Mouse (Mus musculus) yolk sac, embryonic 10.5 days (tissue): Measurements from ENCODE around the gene Gm21060.
"Not testable (repeated sequence)": the region's sequence is repeated elsewhere in the genome, so short reads cannot be mapped to it uniquely, and the experiment has no call there.

Experiments
- DNase-seq: peaks from one replicate; pipeline ENCODE4 v3.0.0-alpha.2; 2017; ENCODE audit warnings: low spot score

The Gm21060 gene

DNA sequence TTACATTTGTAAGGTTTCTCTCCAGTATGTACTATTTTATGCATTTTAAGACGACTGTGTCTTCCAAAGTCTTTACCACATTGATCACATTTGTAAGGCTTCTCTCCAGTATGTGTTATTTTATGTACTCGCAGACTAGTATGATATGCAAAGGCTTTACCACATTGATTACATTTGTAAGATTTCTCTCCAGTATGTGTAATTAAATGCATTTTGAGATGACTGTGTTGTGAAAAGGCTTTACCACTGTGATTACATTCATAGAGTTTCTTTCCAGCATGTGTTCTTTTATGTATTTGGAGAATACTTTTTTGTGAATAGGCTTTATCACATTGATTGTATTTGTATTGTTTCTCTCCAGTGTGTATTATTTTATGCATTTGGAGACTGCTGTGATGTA, at the start of gene Gm21060:
TSS of gene Gm21060 (minus strand) at position 101 of the 400 bp plus-strand sequence.
- no peak for DNase-seq

DNA sequence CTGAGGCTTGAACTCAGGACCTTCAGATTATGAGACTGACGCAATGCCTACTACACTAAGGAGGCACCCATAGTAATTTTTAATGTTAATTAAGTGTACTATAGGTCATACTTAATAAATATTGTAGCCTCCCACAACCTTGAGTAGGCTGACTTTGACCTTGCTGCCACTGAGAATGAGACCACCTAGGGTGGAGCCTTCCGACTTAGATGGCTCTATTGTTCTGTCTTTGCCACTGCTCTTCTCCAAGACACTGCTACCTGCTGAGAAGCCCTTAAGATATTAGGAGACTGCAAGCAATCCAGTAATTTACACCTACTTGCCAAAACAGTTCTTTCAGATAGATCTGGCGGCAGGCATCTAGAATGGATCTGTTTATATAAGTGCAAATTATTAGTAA, 24.0 kb upstream of the Gm21060 start:
- not testable (repeated sequence) for DNase-seq

DNA sequence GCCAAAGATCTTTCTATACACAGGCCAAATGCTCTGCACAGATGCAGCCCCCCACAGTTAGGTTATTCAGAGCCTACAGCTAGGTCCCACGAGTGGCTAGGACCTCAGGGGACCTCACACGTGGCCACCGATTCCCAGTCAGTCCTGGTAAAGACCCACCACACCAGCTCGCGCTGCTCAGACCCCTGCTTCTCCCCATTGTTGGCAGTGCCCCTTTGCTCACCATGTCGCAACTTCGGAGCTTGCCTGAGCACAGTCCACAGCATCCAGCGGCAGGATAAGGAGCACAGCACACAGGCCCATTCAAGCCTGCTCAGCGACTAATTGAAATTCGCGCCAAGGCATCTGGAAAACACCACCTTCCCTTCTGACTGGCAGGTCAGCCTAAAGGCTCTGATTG, 16.3 kb upstream of the Gm21060 start:
- DNase-seq, result not testable (repeated sequence)

DNA sequence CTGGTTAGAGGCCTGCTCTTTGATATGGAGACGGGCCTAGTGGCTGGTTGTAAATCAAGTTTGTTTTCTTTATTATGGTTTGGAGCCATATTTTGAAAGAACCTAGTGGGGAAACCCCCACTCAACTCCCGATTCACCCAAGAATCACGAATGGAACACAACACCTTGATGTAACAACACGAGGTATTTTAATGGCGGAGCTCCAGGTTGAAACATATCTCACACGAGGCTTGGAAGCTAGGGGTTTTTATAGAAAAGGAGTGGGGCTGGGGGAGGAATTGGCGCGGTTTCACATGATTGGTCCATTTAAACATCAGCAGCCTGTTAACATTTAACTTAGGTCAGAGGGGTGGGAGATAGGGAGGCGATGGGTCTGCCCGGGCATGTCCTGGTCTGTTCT, 15.5 kb upstream of the Gm21060 start:
- not testable (repeated sequence) for DNase-seq

DNA sequence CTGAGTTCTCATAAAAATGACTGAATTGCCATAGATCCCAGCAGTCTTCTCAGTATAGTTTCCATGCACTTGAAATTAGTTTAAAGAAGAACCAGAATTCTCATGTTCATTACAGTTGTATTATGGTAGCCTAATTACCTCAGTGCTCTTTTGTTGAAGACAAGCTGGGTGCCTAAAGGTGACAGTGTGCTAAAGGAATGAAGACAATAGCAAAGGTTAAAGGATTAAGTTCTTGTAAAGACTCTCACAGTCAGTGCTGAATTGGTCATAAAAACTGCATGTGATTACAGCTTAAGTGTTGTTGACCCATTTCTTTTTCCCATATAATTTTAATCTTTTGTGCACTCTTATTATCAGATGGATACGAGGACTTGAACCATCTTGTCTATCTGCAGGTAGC, 11.2 kb upstream of the Gm21060 start:
- not testable (repeated sequence) for DNase-seq

DNA sequence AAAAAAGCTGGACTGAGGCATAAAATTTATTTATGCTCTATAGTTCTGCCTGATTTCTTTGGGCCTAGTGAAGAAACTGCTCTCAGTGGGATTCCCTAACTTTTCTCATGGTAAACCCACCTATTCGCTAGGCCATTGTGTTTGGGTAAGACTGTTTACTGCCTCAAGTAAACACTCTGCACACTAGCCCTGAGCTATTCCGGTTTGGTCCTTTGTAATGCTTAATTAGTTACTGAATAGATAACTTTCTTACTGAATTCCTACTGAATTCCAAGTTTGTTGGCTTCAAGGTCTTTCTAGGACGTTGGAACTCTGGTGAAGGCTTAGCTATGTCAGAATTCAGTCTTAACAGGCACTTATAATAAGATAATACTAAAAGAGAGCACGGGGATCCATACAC, 11.8 kb downstream of the Gm21060 start:
- not testable (repeated sequence) for DNase-seq

DNA sequence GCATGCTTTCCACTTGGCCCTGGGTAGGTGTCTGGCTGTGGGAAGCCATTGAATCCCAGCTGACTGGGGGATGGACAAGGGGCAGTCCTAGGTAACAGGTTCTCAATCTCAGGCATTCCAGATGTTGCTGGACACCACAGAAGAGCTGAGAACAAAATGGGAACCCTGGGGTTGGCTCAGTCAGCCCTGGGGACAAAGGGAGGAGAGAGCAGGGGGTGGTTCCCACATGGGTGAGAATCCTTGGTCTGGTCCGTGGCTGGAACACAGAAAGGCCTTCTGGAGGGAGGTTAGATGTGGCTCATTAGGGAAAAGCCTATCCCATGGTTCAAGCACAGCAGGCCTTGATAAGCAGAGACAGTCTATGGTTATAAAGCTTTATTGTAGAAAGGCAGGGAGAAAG, 13.3 kb downstream of the Gm21060 start:
- DNase-seq, result no peak

DNA sequence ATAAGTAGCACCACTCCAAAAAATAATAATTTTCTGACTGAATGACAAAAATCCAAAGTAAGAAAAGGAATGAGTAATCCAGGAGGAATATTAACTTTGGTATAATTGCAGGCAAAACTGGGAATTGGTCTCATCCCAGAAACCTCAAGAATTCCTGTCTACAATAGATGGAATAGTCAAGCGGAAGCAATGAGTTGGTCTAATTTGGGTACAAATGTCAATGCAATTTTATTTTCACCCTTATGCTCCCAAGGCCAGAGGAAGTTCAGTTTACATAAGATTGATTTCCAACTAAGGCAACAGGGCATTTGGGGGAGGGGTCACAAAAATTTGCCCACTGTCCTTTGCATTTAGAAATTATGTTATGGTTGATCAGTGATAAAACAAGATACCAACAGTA, 21.4 kb downstream of the Gm21060 start:
- no peak for DNase-seq

DNA sequence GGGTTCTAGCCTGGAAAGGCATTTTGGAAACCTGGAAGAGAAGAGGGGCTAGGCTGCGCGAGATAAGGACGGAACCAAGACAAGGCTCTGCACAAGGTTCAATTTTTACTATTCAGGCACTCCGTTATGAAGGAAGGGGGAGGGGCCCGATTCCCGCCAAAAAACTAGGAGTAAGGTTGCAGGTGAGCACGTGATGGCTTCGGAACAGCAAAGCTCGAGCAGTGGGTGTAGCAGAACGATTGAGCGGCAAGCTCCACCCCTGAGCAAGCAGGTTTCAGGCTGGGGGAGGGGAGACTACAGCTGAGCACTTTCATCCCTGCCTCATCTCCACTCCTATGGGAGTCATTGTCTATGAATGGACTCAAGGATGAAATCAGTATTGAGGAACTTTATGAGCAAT, 27.7 kb downstream of the Gm21060 start:
- DNase-seq, result peak; percentile 7

DNA sequence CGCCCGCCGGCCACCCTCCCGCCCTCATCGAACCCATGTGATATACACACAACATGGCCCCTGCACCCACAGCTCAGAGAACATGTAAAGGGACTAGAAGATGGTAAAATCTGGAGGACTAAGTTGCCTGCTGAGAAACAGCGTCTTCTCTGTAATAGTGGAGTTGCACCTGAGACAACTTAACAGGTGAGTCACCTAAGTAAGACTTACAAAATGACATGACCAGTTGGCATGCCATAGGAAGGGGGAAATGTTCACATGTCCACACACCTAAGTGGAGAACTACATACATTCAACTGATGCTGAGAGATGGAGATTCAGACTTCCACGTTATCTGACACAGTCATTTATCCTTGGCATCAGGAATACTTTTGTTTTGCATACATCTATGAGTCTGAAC, 29.7 kb downstream of the Gm21060 start:
- no peak for DNase-seq

DNA sequence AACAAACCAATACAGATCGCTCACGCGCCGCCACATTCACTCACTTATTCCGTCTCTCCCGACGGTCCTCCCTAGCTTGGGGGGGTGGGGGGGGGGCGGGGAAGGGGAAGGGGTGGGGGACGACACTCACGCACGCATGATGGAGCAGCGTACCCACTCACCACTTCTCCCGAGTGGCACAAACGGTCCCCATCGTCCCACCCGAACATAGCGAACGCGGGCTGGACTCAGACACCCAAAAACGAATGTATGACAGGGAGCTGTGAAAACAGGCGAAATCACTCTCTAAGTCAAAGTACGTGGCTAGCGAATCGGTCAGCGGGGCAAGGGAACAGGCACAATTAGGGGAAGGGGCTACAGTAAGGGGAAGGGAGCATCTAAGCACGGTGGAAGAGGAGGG, 30.2 kb downstream of the Gm21060 start:
- peak; percentile 100 for DNase-seq

DNA sequence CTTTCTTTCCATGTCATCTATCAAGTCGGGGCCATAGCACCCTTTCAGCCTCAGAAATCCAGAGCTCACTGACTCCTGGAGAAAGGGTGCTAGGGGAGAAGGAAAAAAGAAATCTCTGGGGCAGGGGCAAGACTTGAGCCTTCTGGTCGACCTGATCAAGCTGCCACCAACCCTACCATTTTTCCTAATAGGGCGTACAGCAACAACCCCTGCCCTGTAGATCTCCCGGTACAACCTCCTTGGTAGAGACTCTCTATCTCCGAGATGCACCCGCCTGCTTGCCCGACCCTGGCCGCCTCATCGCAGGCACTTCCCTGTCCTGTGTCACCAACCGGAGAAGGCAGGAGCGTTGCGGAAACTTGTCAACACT, 30.6 kb downstream of the Gm21060 start:
- DNase-seq, result peak; percentile 62

DNA sequence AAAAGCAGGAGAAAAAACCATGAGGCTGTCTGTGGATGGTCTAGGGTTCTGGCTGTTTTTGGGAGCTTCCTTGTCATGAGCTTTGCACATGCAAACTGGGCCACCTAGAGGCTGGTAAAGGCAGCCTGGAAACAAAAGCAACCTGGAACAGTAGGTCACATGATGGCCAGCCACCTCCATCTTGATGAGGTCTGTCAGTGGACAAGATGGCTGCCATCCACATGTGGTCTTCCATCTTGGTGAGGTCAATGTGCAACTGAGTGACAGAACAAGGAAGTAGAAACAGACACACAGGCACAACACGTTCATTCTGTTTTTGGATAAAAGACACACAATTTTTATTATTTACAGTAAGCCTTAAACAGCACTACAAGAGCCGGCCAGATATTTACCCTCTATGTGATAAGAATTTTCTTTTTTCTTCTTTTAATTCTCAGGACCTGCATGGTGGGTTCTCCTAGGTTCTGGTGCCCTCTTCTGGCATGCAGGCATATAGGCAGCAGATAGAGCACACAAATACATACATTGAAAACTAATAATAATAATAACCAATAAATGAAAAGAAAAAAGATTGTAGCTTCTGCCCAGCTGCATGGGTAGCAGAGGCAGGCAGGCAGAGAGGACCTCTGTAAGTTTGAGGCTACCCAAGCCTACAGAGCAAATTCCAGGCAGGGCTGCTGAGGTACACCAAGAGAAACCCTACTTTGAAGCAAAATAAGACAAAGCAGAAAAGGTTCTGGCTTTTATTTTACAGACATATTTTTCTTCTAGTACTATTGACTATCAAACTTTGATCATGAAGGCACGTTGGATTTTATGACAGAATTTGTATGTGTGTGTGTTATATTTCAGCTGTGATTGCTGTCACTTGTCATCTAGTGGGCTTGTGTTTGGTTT, 31.3 kb downstream of the Gm21060 start:
- DNase-seq, result peak; percentile 81

DNA sequence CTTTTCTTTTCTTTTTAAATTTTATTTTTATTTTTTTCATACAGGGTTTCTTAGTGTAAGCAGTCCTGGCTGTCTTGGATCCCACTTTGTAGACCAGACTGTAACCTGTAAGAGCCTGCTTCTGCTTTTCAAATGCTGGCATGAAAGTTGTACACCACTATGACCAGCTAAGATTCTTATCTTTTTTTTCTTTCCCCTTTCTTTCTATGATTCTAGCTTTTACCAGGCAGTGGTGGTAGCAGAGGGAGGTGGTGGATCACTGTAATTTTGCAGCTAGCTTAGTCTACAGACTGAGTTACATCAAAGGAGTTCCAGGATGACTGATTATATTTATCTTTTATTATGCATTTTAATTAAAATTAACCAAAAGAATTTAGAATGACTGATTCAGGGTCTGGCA, 31.9 kb downstream of the Gm21060 start:
- DNase-seq, result no peak

DNA sequence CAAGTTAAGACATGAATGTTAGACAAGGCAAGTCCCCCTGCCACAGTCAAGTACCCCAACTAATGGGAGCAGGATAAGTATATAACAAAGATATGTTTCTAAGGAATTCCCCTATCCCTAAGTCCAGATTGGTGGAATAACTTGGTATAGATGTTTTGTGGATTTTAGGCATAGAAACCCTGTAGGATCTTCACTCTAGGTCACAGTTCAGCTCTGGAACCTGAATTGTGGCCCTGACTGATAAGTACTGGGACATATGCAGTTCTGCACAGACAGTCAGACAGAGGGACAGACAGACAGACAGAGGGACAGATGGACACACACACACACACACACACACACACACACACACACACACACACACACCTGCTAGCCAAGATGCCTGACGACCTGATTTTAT, 32.6 kb downstream of the Gm21060 start:
- peak; percentile 59 for DNase-seq

DNA sequence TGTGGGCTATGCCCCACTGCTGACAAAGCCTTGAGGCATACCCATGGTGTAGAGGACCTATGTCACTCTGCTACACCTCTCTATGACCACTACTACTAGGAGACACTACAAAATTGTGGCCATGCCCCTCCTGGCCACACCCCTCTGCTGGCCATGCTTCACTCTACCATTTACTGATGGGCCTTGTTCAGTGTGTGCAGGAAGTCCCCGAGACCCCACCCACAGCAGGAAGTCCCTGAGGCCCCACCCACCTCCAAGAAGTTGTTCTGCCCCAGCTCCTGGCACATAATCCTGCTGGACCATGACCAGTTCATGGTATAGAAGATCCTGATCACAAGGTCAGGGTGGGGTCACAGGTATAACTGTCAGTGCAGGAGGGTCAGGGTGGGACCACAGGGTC, 35.6 kb downstream of the Gm21060 start:
- no peak for DNase-seq

DNA sequence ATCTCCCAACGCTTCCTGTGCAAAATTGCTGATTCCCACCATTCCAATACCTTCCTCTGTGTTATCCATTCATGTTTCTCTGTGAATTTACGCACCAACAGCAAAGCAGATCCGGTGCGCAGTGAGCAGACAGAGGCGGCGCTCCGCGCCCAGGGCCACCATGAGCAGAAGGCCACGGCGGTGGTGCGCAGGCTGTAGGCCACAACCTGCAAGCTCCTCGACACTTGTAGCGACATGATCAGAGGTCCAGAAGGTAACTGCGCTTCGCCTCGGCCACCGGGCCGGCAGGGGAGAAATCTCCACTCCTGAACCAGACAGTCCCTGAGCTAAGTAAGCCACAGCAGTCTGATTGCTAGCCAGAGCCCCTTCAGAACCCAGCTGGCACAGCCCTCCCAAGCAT, 39.1 kb downstream of the Gm21060 start:
- DNase-seq, result no peak

DNA sequence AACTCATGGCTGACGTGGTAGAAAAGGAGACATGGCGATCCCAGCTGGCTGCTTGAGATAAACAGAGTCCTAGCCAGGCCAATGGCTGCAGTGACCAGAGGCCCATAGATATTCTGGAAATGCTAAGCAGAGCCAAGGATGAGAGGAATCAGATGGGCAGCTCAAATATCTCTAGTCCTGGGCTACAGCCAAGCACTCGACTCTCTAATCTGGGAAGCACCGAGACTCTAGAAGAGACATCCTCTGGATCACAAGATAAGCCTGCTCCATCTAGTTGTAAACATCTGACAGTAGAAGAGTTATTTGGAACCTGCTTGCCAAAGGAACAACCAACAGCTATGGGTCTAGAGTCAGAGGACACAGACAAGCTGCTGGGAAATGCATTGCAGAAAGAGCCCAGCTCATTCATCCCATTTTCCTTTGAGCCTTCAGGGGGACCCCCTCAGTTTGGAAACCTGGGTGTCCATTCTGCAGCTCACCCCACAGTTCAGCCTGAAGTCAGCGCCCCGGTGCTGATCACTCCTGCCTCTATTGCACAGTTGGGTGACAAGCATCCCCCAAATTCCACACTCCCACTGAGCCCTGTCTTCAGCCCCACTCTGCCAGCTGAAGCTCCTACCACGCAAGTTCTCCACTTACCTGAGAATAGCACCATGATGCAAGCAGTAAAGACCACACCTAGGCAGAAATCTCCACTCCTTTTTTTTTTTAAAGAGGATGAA, 40.5 kb downstream of the Gm21060 start:
- DNase-seq, result no peak

DNA sequence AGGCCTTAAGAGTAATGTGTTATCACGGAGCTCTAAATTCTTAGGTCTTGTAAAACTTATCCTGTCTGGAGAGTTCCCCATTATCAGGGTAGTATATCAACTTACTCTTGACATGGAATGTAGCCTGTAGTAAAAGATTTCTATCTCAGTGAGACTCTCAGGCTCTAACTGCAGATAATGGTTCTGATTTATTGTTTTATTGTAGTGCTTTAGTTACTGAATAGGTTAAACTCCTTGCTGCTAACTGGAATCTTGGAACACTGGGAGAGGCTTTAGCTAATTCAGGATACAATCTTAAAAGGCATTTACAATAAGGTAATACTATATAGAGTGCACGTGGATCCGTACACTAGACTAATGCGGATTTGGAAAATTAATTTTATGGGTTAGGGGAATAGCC, 49.5 kb downstream of the Gm21060 start:
- DNase-seq, result not testable (repeated sequence)
